Mouse (Mus musculus) liver, adult 10 weeks (tissue): Measurements from ENCODE around the gene Gm20441. TPM values are rescaled to one million over a fixed set of nuclear protein-coding genes. Genes with fewer than 3 reads are reported as not detected.

Experiments used
- polyA plus RNA-seq: library from polyadenylated mRNA; stranded (reverse); fragments of 350-450 nt; fragmentation: Illumina TruSeq; extraction: RNeasy Lipid Tissue Mini Kit (QIAGEN cat#74804); gene quantifications from one replicate; pipeline ENCODE4 v1.2.3, GENCODE M21; 2014; ENCODE audit warnings: low read depth, low replicate concordance

Gm20441 gene
- not detected for polyA plus RNA-seq

GRCm38 (mm10) chr10:75780769-75781578 lies at the start of gene Gm20441, which contains the start of gene Gstt3:
TSS of gene Gm20441 (minus strand) at chr10:75780954.
TSS of gene Gstt3 (minus strand) at chr10:75781414.

GRCm38 (mm10) chr10:75822443-75822842 lies 41.7 kb upstream of the Gm20441 start, which contains the start of gene Gstt4:
TSS of gene Gstt4 (minus strand) at chr10:75822543.

GRCm38 (mm10) chr10:75798176-75798696 lies 17.5 kb upstream of the Gm20441 start, which contains the start of gene Gstt1:
TSS of gene Gstt1 (minus strand) at chr10:75798584.

GRCm38 (mm10) chr10:75772795-75773664 lies 7.7 kb downstream of the Gm20441 start, which contains the start of gene Ddt:
TSS of gene Ddt (minus strand) at chr10:75773414.

GRCm38 (mm10) chr10:75763682-75764518 lies 16.9 kb downstream of the Gm20441 start, which contains the start of gene Cabin1:
TSS of gene Cabin1 (minus strand) at chr10:75764341.

Other genes starting within 250 kb of the Gm20441 start
- not detected for gene Lrrc75b, start 220.6 kb downstream of the Gm20441 start, polyA plus RNA-seq
- not detected for gene Ggt1, start 219.3 kb downstream of the Gm20441 start, polyA plus RNA-seq
- gene Ggt5, start 191.6 kb downstream of the Gm20441 start, polyA plus RNA-seq, result 0.66 TPM
- gene Susd2, start 136.9 kb downstream of the Gm20441 start, polyA plus RNA-seq, result 0.26 TPM
- gene Cabin1, start 16.6 kb downstream of the Gm20441 start, polyA plus RNA-seq, result 1.2 TPM
- gene Ddt, start 7.5 kb downstream of the Gm20441 start, polyA plus RNA-seq, result 63.7 TPM
- 132 TPM for gene Gstt3, start 460 bp upstream of the Gm20441 start, polyA plus RNA-seq
- 89.7 TPM for gene Gstt1, start 17.6 kb upstream of the Gm20441 start, polyA plus RNA-seq
- gene Gstt4, start 41.6 kb upstream of the Gm20441 start, polyA plus RNA-seq, result not detected
- 26.0 TPM for gene Gstt2, start 56.5 kb upstream of the Gm20441 start, polyA plus RNA-seq
- gene Mif, start 79.3 kb upstream of the Gm20441 start, polyA plus RNA-seq, result 1.6 TPM
- gene Derl3, start 112.5 kb upstream of the Gm20441 start, polyA plus RNA-seq, result not detected
- 4.8 TPM for gene Smarcb1, start 140.7 kb upstream of the Gm20441 start, polyA plus RNA-seq
- 79.2 TPM for gene Chchd10, start 152.2 kb upstream of the Gm20441 start, polyA plus RNA-seq
- not detected for gene Mmp11, start 155.5 kb upstream of the Gm20441 start, polyA plus RNA-seq
- gene Gm867, start 159.7 kb upstream of the Gm20441 start, polyA plus RNA-seq, result not detected
- not detected for gene Vpreb3, start 162.1 kb upstream of the Gm20441 start, polyA plus RNA-seq
- gene Gm5134, start 173.6 kb upstream of the Gm20441 start, polyA plus RNA-seq, result not detected